Mouse (Mus musculus): ENCODE results near the gene Batf3. TPM values are rescaled to one million over a fixed set of nuclear protein-coding genes. Genes with fewer than 3 reads are reported as not detected.

The Batf3 gene
- total RNA-seq, 2 experiments from 2014 or later, result 0.53 TPM; not detected in 1

DNA sequence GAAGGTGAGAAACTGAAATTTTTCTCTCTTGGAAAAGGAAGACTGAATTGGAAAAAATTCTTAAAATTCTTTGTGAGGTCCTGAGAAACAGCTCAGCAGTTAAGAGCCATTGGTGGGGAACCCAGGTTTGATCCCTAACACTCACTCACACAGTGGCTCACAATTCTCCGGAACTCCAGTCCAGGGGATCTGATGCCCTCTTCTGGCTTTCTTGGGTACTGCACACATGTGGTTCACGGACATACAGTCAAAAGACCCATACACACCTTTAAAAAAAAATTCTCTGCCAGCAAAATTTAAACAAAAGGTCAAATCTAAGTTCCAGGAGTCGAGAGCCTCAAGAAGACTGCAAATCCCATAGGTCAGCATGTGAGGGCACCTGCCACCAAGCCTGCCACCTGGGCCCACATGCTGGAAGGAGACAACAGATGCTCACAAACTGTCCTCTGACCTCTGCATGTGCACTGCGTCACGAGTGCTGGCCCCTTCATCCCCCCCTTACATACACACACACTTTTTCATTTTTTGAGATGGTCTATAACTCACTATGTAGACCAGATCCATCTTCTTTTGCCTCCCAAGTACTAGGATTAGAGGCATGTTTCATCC is 12.6 kb upstream of the Batf3 start:
- intact Hi-C loops (cut with DNase I; ENCODE audit: low total_unique reads), result loop anchor here (10.0 kb wide), 1 partner anchor 200 kb away; no protein-coding TSS in a partner anchor
- no peak for DNase-seq

DNA sequence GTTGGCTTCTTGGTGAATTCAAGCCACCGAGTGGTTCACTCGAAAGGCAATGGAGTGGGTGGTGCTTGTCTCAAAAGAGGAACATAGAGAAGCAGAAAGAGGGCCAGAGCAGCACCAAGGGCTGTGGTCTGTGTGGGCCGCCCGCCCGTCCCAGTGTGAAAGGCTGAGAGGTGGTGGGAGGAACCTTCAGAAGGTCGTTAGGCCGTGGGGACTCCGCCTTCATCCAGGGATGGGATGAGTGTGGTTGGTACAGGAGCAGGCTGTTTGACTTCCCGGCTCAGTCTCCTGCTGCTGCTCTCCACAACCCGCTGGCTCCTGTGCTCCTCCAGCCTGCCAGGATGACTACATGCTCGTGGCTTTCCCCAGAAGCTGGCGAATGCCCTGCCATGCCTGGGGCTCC is 12.1 kb upstream of the Batf3 start:
- intact Hi-C loops (cut with DNase I; ENCODE audit: low total_unique reads), result loop anchor here (10.0 kb wide), 1 partner anchor 199 kb away; no protein-coding TSS in a partner anchor
- DNase-seq, result no peak

DNA sequence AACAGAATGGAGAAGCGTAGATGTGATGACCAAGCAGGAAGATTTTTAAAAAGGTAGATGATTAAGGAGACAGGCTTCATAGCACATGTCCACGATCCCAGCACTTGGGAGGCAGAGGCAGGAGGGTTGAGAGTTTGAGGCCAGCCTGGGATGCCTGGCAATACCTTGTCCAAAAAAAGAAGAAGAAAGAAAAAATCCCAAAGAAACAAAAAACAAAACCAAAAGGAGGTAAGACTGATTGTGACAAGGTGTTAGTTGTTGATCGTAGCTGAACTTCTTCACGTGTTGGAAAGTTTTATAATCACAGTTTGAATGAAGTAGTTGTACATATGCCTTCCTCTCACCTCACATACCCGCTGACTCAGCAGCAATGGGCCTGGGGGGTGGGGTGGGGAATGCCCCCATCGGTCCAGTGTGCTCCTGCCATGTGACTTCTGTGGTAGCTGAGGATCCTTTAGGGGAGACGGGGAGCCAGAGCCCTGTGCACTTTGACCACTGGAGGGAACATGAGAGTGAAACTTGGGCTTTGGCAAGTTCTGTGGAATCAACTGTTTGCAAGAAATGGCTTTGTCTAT is 11.3 kb upstream of the Batf3 start:
- DNase-seq, result no peak
- intact Hi-C loops (cut with DNase I; ENCODE audit: low total_unique reads), result loop anchor here (10.0 kb wide), 1 partner anchor 198 kb away; no protein-coding TSS in a partner anchor

DNA sequence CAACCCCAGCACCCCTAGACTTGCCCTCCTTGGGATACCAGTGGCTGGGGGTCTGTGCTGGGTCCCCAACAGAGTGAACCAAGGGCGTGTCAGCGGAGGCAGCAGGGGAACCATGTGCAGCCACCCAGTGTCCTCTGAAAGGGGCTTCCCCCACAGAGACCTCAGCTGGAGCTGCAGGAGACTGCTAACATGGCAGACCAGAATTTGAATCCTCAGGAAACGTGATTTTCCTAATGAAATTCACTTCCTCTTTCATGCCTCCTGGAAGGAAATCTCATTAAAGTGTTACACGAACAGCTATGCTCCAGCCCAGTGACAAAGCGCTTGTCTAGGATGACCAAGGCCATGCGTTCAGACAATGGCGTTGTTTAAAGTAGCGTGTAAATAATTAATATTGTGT is 10.7 kb upstream of the Batf3 start:
- DNase-seq, result no peak
- intact Hi-C loops (cut with DNase I; ENCODE audit: low total_unique reads), result loop anchor here (10.0 kb wide), 1 partner anchor 198 kb away; no protein-coding TSS in a partner anchor

DNA sequence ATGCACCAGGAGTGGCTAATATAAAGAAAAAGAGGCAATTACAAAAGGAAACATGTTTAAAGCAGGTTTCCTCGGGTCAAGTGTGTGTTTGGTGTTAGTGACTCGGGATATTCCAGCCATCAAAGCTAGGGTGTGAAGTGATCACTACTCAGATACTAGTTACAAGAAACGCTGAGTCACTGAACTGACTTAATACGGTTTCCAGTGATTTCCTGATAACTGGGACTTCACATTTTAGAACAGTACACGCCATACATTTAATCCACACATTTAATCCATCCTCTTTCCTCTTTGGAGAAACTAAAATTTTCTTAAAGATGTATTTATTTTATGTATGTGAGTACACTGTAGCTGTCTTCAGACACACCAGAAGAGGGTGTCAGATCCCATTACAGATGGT is 9.7 kb upstream of the Batf3 start:
- intact Hi-C loops (cut with DNase I; ENCODE audit: low total_unique reads), result loop anchor here (10.0 kb wide), 1 partner anchor 197 kb away; no protein-coding TSS in a partner anchor
- DNase-seq, result no peak

DNA sequence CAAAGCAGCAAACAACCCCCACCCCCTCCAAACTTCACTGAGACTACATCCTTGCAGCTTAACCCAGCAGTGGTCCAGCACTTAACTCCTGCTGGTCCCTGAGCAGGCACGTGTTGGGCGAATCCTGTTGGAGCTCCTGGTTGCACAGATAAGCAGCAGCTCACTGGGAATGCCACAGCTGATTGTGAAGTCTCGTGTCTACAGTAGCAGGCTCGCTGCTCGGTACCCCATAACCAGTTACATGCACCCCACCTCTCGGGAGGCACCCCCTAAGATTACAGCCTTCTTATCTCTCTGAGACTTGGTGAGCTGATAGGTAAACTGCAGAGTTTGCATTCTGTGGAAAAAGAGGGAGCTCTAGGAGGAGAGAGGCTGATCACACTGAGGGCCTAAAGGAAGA is 8.3 kb upstream of the Batf3 start:
- intact Hi-C loops (cut with DNase I; ENCODE audit: low total_unique reads), result loop anchor here (10.0 kb wide), 1 partner anchor 195 kb away; no protein-coding TSS in a partner anchor

DNA sequence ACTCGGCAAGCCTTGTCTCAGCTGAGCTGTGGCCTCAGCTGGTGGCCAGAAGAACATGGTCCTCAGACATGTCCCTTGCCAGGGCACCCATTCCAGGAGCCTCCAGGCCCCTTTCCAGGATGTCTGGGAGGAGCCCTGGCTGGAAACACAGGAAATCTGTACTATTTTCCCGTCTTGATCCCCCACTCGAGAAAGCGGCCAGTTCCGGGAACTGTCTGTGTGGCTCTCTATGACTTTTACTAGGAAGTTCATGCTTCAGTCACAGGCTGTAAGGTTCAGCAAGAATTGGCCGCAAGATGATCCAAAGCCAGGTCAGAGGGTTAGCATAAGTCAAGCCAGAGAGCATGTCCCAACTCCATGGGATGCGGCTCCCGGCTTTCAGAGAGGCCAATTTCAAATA is 5.6 kb upstream of the Batf3 start:
- intact Hi-C loops (cut with DNase I; ENCODE audit: low total_unique reads), result no loop called here
- DNase-seq, result no peak

More for the DNA sequence above, 8.3 kb upstream of the Batf3 start:
- DNase-seq, result no peak

DNA sequence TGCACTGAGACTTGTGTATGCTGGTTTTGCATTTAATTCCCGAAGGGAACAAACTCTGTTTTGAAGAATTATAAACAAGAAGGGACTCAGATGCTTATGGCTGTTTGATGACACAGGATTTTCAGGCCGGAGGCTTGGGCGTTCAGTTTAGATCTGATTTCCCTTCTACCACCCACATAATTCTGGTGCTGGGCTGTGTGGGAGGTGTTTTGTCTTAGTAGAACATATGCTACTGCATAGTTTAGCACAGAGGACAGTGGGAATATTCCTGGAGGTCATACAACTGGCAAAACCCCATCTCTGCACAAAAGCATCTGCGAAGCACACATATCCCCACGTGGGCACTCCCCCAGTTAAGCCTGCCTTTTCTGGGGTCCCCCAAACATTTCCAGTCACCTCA is 4.1 kb upstream of the Batf3 start:
- DNase-seq, result no peak
- intact Hi-C loops (cut with DNase I; ENCODE audit: low total_unique reads), result no loop called here

DNA sequence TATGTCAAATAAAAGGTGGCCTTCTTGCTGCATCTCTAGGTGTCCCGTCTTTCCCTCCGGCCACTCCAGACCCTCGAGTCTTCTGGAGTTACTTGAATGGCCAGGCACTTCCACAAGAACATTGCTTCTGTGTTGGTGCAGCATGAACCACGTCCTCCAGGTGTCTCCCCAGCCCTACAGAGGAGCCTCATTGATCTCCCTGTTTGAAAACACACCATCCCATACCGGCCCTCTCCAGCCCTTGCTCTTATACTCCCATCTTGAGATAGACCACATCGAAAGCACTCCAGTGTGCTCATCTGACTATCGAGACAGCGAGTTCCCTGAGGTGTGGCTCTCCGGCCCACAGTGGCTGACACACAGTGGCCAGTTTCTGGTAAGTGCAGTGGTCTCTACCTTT is 2.6 kb upstream of the Batf3 start:
- no peak for DNase-seq
- intact Hi-C loops (cut with DNase I; ENCODE audit: low total_unique reads), result no loop called here

DNA sequence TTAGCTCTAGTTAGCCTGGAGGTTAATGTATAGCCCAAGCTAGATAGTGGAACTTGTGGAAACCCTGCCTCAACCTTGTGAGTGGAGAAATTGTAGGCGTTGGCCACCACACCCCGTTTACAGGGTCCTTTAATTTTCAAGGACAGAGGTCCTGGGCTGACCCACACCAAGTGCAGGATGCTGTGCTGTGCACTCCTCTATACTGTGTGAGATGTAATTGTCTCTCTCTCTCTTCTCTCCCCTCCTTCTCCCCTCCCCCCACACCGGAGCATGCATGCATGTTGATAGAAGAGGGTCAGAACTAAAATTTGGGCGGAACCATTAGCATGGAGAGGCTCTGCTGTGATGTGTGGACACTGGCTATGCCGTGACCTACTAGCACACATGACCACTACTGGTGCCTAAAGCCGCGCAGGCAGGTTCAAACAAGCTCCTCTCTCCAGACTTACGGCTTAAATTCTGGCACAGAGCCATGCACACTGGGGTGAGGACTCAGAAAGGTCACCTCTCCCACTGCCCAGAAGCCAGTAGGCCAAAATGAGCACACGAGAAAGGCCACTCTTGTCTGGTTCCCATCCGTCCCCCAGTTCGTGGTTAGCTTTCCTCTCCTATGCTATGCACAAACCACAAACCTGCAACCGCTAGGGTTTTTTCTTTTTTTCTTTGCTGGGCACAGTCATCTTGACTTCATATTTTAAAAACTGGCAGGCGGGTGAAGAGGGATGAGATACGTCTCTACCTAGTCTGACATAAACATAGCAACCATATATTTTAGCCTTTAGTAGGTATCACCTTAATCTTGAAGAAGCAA is 571 bp upstream of the Batf3 start:
- intact Hi-C loops (cut with DNase I; ENCODE audit: low total_unique reads), result no loop called here
- DNase-seq, result no peak

DNA sequence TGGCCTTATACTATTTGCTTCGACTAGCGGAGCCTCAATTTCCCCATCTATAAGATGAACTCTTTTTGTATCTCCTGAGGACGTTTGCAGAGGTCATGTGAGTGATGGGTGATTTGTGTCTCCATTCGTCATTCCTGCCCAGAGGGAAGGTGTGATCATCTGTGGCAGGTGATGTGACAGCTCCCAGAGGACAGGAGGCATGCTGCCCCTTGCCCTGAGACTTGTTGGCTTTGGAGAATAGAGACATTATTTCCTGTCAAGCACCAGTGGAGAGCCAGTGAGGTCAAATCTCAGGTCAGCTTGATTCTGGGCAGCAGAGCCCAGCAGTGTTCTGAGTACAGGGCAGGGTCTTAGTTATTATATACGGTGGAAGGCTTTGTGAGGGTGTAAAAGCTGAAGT is 1.5 kb downstream of the Batf3 start:
- intact Hi-C loops (cut with DNase I; ENCODE audit: low total_unique reads), result no loop called here
- no peak for DNase-seq

DNA sequence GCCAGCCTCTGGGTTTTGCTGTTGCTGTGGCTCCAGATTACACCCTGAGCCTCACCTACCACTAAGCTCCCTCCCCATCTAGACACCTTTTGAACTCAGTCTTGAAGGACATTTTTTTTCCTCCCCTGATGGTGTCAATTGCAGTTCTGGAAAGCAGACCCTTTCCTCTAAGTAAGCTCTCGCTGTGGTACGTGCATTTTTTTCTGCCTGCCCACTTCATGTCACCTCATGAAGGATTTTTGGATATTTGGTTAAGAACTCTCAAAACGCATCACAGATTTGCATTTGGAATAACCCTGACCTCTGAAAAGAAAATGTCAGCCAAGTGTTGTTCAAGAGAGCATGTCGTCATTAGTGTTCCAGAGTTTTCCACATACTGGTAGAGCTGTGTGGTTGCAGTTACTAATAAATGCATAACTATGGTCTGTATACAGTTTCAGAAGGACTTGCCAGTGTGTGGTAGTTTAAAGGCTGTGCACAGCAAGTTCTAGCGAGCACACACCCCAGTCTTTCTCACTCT is 2.2 kb downstream of the Batf3 start:
- intact Hi-C loops (cut with DNase I; ENCODE audit: low total_unique reads), result no loop called here
- no peak for DNase-seq

DNA sequence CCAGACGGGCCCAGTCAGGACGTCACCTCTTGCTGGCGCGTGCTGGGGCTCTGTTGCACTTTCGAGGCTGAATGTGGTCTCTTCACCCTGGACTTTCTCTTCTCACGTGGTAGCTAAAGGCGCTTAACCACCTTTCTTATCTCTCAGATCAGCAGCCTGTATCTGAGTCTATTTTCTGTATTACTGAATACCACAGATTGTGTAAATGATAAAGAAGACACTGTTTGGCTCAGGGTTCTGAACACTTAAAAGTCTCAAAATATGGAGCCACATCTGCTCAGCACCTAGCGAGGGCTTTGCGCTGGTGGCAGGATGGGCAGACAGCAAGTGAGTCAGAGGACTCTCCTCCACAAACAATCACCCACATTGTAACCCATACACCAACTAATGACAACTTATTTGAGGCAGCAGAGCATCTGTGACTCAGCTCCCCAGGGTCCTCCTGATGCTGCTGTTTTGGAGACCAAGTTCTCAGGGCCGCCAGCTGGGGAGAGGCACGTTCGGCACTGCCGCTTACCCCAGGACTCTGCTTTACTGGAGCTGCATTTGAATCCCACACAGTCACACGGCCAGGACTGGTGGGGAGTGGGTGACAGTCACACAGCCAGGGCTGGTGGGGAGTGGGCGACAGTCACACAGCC is 5.2 kb downstream of the Batf3 start:
- DNase-seq, result no peak
- intact Hi-C loops (cut with DNase I; ENCODE audit: low total_unique reads), result no loop called here

DNA sequence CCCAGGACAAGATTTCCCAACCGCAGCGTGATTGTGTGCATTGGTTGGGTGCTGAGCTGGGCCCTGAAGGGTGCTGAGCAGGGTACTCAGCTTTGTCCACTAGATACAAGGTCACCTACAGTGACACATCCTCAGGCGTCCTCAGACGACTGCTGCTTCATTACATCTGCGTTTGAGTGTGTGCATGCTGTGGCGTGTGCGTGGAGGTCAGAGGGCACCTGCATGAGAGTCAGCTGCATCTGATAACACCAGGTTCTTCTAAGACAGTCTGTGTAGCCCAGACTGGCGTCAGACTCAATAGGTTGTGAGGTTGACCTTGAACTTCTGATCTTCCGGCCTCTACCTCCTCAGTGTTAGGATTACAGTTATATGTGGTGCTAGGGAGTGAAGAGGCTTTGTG is 7.6 kb downstream of the Batf3 start:
- intact Hi-C loops (cut with DNase I; ENCODE audit: low total_unique reads), result no loop called here
- no peak for DNase-seq

DNA sequence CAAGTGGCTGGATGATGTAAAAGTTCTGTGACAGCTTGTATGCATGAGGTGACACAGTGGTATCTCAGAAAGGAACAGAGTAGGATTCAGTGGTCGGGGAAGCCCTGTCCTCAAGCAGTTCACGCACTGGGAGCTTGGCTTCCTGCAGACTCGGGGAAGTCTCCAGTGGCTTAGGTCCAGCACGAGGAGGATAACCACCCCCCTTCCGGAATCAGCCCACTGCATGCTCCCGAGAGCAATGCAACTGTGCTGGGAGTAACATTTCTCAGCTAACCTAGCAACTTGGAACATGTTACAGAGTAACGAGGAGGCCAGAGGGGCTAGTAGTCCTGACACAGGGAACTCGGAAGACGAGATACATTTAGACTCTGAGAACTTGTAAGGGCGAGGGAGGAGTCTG is 9.7 kb downstream of the Batf3 start:
- intact Hi-C loops (cut with DNase I; ENCODE audit: low total_unique reads), result no loop called here
- no peak for DNase-seq

DNA sequence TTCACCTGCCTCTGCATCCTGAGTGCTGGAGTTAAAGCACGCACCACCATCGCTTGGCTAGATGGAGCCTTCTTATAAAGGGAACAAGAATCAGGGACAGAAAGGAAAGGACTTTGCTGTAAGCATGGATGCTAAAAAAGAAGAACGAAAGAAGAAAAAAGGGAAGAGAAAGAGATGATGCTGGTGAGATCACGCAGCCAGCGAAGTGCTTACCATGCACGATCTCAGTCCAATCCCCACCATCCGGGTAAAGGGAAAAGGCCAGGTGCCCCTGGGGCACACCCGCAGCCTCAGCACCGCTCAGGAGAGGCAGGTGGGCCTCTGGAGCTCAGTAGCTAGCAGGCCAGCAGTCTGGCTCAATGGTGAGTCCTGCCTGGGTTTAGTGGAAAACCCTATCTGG is 12.3 kb downstream of the Batf3 start:
- intact Hi-C loops (cut with DNase I; ENCODE audit: low total_unique reads), result no loop called here
- DNase-seq, result no peak

DNA sequence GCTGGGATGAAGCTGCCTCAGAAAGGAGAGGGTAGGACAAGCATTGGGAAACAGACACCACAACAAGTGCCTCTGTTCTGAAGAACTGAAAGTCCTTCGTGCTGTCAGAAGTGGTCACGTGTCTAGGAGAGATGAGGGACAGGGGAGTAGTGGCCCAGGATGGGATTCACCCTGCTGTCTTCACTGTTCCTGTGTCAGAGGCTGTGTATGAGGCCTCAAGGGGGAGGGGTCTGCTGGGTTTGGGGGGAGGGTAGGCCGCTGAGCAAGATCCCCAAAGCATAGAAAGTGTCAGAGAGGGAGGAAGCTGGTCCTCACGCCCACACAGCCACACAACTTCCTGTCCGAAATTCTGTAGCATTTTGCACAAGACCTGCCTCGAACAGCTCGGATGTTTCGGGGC is 13.5 kb downstream of the Batf3 start:
- intact Hi-C loops (cut with DNase I; ENCODE audit: low total_unique reads), result no loop called here
- DNase-seq, result no peak

DNA sequence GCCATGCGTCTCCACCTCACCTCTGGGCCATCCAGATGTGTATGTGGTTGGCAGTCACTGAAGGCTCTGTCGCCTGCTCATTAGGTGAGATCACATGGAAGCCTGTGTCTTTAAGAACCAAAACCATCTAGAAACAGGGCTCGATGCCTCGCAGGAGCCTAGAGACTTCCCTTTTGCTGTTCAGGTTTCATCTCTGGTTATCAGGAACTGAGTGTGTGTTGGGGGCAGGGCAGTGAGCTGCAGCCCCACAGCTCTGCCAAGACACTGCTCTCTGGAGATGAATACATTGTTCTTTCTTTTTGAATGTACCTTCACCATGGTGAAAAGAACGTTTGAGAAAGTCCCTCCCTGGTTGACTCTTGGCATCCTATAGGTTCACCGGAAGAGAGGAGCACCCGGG is 17.2 kb downstream of the Batf3 start:
- intact Hi-C loops (cut with DNase I; ENCODE audit: low total_unique reads), result no loop called here
- no peak for DNase-seq

DNA sequence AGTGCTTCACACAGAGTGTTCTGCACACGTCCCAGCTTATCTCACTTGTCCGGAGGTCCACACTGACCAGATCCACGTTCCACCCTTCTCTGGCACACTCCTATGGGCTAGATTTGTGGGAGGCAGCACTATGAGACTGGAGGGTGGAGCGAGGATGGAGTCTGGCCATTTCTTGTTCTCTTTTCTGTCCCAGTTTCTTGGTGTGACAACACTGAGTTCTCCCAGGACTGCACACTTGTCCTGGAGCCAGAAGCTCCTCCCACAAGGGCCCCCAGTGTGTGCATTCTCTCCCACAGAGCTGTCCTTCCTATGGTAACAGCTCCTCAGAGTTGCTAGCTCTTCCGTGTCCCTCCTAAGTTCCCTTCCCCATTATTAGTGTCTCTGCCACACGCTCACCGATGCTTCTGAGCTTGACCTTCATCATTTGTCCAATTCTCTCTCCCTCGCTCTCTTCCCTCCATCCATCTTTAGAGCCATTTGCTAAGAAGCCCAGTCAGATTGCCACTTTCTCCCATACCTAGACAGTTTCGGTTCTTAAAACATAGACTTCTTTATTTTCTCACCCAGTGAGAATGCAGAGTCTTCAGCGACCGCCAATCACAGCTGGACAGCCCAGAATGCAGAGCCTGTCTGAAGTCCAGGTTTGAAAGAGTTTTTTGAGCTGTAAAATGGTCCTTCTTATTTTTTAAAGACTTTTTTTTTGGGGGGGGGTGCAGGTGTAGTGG is 18.0 kb downstream of the Batf3 start:
- no peak for DNase-seq
- intact Hi-C loops (cut with DNase I; ENCODE audit: low total_unique reads), result no loop called here
